Mouse (Mus musculus): ENCODE measurements around the gene Ryk.
A peak's percentile ranks its signal among the peaks of the same experiment; 100 is the strongest.
"Not testable (repeated sequence)": the region's sequence is repeated elsewhere in the genome, so short reads cannot be mapped to it uniquely, and the experiment has no call there.

The Ryk gene

GRCm38 (mm10) chr9:102907521-102908246, 73.0 kb downstream of the Ryk start:
- DNase-seq (ENCODE audit: low spot score), result no peak

DNA sequence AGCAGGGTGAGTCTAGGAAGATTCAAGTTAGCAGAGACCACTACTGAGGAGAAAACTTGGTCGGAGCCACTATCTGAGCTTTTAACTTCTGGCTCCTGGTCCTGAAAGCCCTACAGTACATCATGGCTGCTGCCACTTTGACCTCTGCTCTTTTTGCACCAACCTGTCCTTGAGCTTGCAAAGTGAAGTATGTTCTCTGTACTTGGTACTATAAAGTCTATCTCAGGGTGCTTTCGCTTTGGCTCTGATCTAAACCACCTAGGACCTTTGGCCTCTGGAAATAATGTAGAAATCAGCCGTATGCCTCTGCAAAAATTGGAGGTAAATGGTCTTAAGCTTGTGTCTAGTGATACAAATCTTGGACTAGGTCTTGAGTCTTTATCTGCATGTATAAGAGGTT, 76.8 kb downstream of the Ryk start:
- no peak for DNase-seq (ENCODE audit: low spot score)

- DNase-seq (ENCODE audit: low spot score), result no peak
These were observed 77.9 kb downstream of the Ryk start for GRCm38 (mm10) chr9:102912516-102913035.

DNA sequence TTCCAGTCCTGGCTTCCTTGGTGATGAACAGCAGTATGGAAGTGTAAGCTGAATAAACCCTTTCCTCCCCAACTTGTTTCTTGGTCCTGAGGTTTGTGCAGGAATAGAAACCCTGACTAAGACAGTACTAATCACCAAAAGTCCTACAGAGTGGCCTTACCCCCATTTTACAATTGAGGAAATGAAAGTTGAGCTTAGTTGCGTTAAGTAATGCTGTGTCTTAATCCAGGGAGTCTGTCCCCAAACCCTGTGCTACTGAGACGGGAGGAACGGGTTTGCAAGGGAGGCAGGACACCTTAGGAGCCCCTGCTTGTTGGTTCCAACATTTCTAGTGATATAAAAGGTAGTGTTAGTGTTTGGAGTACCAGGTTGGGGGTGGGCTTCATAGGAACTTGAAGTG, 78.9 kb downstream of the Ryk start:
- DNase-seq (ENCODE audit: low spot score), result not testable (repeated sequence)

GRCm38 (mm10) chr9:102914583-102914982, 79.9 kb downstream of the Ryk start:
- no peak for DNase-seq (ENCODE audit: low spot score)

DNA sequence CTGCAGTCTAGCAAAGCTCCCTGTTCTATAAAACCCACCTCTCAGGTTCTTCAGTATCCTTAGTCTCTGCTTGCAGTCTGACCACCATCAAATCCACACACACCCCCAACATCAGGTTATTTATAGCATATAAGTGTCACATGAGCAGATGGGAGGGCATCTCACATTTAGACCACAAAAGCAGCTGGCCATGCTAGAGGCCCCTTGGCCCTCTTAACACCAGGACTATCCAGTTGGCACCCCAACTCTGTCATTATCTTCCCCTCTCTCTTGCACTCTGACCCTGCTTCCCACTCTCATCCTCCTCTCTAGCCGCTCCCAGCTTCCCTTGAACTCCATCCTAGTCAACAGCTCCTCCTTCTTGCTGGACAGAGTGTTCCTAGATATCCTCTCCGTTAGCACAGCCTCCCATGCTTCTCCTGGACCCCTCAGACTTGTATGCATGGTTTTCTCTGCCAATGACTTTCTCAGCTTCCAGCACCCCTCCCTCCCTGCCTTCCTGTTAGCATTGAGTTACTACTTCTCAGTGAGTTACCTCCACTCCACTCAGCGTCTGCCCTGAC, 80.7 kb downstream of the Ryk start:
- no peak for DNase-seq (ENCODE audit: low spot score)

GRCm38 (mm10) chr9:102916076-102916475, 81.4 kb downstream of the Ryk start:
- no peak for DNase-seq (ENCODE audit: low spot score)

DNA sequence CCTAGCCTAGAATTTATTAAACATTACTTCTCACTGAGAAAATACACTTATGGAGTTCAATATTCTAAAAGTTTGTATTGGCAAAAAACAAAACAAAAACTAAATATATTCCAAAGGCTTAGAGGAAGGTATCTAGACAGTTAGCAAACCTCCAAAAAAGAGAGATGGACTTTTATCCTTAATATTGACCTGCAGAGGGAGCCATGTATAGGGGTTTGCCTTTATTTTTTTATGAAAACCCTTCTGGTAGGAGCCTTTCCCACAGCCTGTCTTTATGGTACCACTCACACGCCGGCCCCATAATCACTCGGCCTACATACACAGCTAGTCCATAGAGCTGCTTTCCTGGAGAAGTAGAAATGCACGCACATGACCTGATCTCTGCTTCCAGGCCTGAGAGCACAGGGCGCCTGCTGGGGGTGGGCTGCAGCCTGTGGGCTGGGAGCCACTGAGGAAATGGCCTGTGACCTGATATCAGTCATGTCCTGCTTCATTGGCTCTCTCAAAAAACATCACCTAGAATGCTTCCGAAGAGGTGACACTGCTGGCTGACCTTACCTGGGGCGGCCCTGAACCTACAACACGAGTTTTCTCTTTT, 82.9 kb downstream of the Ryk start:
- DNase-seq (ENCODE audit: low spot score), result no peak

DNA sequence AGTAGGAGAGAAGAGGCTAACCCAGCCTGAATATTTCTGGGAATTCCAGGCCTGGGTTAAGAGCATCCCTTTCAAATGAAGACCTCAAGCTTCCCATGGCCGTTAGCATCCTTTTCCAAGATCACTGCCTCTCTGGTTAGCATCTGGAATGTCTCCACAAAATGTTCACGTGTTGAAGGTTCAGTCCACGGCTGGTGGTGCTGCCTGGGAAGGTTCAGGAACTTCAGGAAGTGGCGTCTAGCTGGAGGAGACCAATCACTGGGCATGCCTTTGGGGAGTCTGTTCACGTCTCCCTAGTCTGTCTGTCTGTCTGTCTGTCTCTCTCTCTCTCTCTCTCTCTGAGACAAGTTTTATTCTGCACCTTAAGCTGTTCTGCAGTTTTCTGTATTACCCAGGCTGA, 84.8 kb downstream of the Ryk start:
- no peak for DNase-seq (ENCODE audit: low spot score)

DNA sequence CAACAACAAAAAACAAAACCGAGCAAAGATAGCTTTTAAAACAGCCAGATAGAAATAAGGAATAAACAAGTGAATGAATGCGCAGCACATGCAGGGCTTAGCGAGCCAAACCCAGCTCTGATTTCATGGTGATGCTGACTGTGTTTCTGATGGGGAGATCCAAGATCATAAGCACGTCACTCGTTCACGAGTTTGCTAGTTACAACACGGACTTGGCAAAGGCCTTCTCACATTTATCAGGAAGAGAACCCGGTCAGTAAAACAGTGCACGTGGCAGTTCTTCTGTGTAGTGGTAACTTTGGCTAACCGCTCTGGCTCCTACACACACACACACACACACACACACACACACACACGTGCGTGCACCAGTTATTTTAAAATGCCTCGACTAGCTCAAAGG, 87.1 kb downstream of the Ryk start:
- DNase-seq (ENCODE audit: low spot score), result no peak

DNA sequence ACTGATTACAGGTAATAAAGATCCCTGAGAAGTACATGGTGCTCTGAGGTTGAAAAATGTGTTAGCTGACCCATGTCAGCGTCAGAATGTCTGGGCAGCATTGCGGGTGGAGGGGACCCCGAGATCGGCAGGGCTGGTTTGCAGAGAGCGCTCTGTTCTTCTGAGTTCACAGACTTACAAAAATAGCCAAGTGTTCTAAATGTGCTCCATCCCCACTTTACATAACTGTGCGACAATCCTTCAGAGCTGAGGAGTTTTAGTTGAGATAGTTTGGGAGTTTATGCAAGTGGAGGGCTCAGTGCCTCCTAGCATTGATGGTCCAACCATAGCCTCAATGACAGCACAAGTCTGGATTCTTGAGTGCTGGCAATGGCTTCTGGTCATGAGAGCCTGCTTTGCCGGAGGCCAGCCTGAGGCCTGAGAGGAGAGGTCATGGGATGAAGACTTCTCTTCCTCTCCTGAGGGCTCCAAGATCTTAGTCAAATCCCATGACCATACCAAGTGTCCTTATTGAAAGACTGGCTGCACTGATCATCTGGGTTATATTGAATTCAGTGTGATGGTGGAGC, 88.2 kb downstream of the Ryk start:
- no peak for DNase-seq (ENCODE audit: low spot score)

DNA sequence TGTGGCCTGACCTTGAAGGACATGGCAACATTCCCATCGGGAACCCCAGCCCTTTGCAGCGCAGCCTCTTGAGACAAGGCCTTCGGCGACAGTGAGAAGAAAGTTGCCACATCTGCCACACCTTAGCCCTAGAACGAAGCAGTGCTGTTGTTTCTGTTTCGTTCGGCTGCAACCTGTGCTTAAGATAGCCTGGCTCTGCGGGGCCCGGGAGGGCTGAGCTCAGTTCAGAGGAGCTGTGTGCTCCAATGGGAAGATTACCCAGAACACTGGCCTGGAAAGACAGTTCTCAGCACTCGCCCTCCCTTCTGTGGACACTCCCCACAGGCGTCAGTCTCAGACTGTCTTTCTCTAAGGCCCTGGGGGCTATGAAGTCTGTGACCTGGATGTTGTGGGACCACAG, 89.1 kb downstream of the Ryk start:
- DNase-seq (ENCODE audit: low spot score), result no peak

DNA sequence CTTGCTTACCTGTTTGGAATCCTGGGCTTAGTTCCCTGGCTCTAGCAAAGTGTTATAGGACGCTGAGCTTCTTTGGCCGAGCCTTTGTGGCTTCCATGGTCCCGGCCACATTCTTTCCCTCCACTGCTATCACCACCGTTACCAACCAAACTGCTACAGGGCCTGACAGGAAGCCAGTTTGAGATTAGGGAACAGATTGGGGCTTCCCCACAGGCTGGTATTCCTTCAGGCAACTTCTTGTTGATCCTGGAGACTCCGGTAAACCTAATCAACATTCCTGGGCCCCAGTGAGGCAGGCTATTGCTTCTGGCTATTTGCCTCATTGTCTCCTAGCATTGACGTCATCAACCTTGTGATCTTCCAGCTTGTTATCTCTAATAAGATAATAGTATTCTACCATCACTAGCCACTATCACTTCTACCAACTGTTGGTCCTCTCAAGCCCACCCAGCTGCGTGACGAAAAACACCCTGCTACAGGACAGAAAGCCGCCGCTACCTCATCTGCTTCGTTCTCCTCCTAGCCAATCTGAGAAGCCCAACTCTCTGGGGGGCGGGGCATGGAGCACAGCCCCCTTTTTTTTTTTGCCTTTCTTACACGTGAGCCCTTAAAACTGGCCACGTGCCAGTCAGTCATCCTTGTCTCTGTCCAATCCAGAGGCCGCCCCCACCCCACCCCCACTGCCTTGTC, 90.1 kb downstream of the Ryk start:
- DNase-seq (ENCODE audit: low spot score), result no peak

DNA sequence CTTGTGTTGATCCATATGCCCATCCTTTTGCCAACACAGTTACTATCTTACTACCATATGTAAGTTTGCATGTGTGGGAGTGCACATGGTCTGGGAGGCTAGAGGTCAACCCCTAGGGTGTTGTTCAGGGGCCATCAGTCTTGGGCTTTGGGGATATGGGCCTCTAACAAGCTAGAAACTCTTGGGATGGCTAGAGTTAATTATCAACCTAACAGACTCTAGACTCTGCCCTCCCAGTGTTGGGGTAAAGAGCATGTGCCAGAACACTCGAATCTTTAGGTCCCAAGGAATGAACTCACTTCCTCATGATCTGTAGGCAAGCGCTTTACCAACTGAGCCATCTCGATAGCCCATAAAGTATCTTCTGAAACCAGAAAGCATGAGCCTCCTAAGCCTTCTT, 91.4 kb downstream of the Ryk start:
- DNase-seq (ENCODE audit: low spot score), result no peak

GRCm38 (mm10) chr9:102929776-102930175, 95.1 kb downstream of the Ryk start:
- no peak for DNase-seq (ENCODE audit: low spot score)

- peak; percentile 7 for DNase-seq (ENCODE audit: low spot score)
These were observed 99.4 kb downstream of the Ryk start for GRCm38 (mm10) chr9:102933925-102934721.

- DNase-seq (ENCODE audit: low spot score), result no peak
These were observed 107.5 kb downstream of the Ryk start for GRCm38 (mm10) chr9:102942221-102942620.

GRCm38 (mm10) chr9:102944891-102945290, 110.2 kb downstream of the Ryk start:
- no peak for DNase-seq (ENCODE audit: low spot score)

GRCm38 (mm10) chr9:102946469-102947015, 111.8 kb downstream of the Ryk start:
- DNase-seq (ENCODE audit: low spot score), result no peak

- no peak for DNase-seq (ENCODE audit: low spot score)
These were observed 114.0 kb downstream of the Ryk start for GRCm38 (mm10) chr9:102948706-102949105.

Data from urinary bladder, postnatal 25 days (tissue).